Mouse (Mus musculus): ENCODE measurements at regions not wholly inside any gene's neighbourhood (a gene's known extent, or its start where the extent isn't known, plus 50 kb on each side); places are given as distances from the start of the nearest gene placed in this dataset.

DNA sequence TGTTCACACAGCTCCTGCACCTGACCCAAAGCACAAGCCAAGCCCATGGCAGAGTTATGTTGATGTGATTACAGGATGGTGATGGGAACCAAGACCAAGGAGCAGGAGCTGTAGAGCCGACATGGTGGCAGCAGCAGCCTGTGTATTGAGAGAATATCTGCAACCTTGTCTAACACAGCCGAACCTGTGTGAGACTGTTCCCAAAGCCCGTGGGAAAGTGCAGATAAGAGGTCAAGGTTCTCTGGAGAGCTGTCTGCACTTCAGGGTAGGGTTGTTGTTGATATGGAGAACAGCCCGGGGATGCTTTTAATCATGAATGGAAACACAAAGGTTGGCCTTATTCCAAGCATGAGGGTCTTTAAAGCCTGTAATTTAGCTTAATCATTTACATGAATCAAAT is 110.4 kb downstream of the Adra2a start:
- H3K27ac ChIP-seq, result no peak overlapping the region
- 86% methylated on average over 4 of the region's 4 CpGs for WGBS
- no peak for DNase-seq (ENCODE audit: low spot score)
- no peaks in the 10 kb centered on the region for H3K9me3 ChIP-seq (replicated peaks)
- no peaks in the 10 kb centered on the region for H3K4me1 ChIP-seq
- H3K4me3 ChIP-seq, result no peak overlapping the region
- H3K27me3 ChIP-seq (ENCODE audit: low read depth, poor library complexity, severe bottlenecking), result no peaks in the 10 kb centered on the region
- H3K36me3 ChIP-seq, result no peaks in the 10 kb centered on the region

DNA sequence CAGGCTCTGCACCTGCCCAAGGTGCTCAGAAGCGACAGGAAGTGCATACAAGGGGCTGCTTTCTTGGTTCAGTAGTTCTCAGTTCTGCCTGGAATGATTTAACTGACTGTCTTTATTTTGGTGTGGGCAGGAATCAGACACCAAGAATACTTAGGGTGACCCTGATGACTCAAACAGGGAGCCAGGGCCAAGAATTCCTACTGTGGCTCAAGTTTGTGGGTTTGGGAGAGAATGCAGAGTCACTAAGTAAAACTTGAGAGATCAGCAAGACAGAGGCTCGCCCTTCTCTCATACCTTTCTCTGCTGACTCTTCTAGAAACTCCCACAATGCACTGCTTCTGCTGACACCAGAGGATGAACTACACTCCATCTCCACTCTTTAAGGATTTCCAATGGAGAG is 126.4 kb downstream of the Adra2a start:
- Histone ChIP-seq H3K4me3 (no peak overlapping the region), H3K36me3 (no peaks in the 10 kb centered on the region), H3K4me1 (no peaks in the 10 kb centered on the region), H3K27me3 (ENCODE audit: low read depth, poor library complexity, severe bottlenecking) (no peaks in the 10 kb centered on the region), H3K9me3 (replicated peaks) (no peaks in the 10 kb centered on the region), H3K27ac (no peak overlapping the region)
- WGBS, result 48% methylated on average over 2 of the region's 2 CpGs
- DNase-seq (ENCODE audit: low spot score), result no peak

DNA sequence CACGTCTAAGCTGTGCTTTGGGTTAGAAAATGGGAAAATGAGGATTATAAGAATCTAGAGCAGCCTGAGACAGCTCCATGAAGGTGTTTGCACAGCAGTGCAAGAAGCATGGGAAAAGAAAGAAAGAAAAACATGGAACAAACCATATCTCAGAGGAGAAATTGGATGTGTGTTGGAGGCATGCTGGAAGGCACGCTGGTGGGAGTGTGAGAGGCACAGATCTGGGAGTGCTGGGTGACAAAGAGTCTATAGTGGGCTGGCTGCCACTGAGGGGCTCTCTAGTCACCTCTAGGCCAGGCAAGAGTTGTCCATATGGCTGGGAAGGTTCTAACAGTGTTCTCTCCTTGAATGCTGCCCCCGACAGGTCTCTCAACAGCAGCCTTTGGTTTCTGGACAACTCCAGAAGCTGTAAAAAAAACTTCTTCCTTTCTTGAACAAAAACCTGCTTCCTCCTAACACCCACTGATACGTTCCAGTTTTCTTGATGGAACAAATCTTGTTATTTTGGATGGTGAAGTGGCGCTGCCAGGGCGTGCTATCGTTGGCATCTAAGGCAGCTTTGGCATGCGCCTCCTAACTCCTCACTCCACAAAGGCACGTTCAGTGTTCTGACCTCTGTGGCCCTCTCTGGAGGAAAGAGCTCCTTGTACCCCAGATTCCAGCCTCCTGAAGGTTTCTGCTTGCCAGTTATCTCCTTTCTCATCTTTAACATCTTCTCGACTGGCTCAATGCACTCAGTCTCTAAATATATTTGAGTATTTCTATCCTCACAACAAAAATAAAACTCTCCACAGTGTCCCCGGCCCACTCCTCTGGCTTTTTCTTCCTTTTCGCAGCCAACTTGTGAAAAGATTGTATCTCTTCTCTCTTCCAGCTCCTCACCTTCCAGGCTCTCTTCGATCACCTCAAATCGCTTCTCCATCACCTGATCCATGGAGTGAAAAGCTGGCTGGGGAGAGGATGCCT is 130.4 kb downstream of the Adra2a start:
- Histone ChIP-seq H3K4me1 (no peaks in the 10 kb centered on the region), H3K36me3 (no peaks in the 10 kb centered on the region), H3K27me3 (ENCODE audit: low read depth, poor library complexity, severe bottlenecking) (no peaks in the 10 kb centered on the region), H3K9me3 (replicated peaks) (no peaks in the 10 kb centered on the region), H3K27ac (no peak overlapping the region), H3K4me3 (no peak overlapping the region)
- 86% methylated on average over 14 of the region's 14 CpGs for WGBS
- no peak for DNase-seq (ENCODE audit: low spot score)

DNA sequence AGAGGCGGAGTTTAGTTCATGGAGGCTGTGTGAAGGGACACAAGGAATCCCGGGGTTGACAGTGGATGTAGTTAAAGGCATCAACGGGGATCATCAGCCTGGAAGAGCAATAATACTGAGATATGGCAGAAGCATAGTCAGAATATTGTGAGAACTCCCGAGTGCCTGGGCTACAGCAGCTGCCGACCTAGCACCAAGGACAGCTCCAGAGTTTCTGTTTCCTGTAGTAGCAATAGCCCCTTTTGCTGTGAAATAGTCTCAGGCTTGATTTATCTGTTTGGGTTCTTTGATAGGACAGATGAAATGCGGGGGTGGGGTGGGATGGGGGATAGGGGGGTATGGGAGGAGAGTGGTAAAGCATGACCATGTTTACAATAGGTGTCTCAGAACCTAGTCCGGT is 131.8 kb downstream of the Adra2a start:
- Histone ChIP-seq H3K4me1 (no peaks in the 10 kb centered on the region), H3K9me3 (replicated peaks) (no peaks in the 10 kb centered on the region), H3K36me3 (no peaks in the 10 kb centered on the region), H3K27me3 (ENCODE audit: low read depth, poor library complexity, severe bottlenecking) (no peaks in the 10 kb centered on the region), H3K27ac (no peak overlapping the region), H3K4me3 (no peak overlapping the region)
- 44% methylated on average over 7 of the region's 7 CpGs for WGBS
- peak; percentile 64 for DNase-seq (ENCODE audit: low spot score)

DNA sequence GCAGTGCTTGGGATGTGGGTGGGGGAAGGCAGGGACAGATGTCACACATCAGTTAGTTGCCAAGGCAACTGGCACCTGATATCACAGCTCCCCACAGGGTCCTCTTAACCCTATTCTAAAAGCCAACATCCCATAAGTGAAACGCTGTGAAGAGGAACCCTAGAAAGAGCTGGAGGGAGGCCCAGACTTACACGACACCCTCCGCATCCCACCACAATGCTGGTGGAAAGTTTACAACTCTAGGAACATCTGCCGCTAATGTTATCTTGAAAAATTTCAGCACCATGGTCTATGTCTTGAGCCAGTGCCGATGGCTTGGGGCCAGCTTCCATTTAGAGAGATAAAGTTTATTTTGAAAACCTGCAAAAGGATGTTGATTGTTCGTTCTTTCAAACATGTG is 133.5 kb downstream of the Adra2a start:
- 80% methylated on average over 6 of the region's 6 CpGs for WGBS
- H3K27me3 ChIP-seq (ENCODE audit: low read depth, poor library complexity, severe bottlenecking), result no peaks in the 10 kb centered on the region
- H3K4me3 ChIP-seq, result no peak overlapping the region
- H3K27ac ChIP-seq, result no peak overlapping the region
- H3K4me1 ChIP-seq, result no peaks in the 10 kb centered on the region
- no peak for DNase-seq (ENCODE audit: low spot score)
- no peaks in the 10 kb centered on the region for H3K36me3 ChIP-seq
- no peaks in the 10 kb centered on the region for H3K9me3 ChIP-seq (replicated peaks)

DNA sequence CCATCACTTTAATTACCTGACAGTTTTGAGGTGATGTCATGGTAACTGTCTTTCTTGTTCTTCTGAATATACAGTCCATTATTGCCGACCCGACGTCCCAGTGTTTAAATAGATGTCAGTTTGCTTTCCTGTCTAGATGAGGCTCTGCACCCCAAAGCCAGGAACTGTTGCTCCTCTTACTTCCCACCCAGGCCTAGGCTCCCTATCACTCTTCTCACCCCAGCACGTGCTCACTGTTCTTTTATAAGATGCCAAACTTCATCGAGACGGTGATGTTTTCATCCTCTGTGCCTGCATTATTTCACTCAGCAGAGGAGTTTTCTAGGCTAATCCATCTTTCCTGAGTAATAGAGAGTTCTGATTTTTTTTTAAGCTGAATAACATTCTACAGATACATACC is 156.5 kb downstream of the Adra2a start:
- no peak for DNase-seq (ENCODE audit: low spot score)
- H3K4me1 ChIP-seq, result no peaks in the 10 kb centered on the region
- no peak overlapping the region for H3K27ac ChIP-seq
- no peaks in the 10 kb centered on the region for H3K36me3 ChIP-seq
- no peak overlapping the region for H3K4me3 ChIP-seq
- H3K27me3 ChIP-seq (ENCODE audit: low read depth, poor library complexity, severe bottlenecking), result no peaks in the 10 kb centered on the region
- H3K9me3 ChIP-seq (replicated peaks), result no peaks in the 10 kb centered on the region
- 85% methylated on average over 6 of the region's 6 CpGs for WGBS

DNA sequence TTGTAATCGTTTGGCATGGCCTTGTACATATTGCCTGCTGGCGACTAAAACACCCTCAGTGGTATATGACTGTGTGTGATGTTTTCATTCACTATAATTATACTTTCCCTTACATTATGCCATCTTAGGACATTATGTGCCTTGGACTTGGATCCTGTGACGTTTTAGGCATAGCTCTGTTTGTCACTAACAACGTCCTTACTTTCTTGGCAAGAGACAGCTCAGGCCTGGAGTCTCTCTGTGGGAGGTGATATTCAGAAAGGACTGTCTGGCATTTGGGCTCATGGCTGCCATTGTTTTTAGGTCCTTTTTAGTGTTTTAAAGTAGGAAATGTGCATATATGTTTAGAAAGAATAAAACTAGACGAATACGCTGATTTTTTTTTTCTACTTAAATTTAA is 158.5 kb downstream of the Adra2a start:
- no peak overlapping the region for H3K4me3 ChIP-seq
- H3K27me3 ChIP-seq (ENCODE audit: low read depth, poor library complexity, severe bottlenecking), result no peaks in the 10 kb centered on the region
- DNase-seq (ENCODE audit: low spot score), result no peak
- H3K4me1 ChIP-seq, result no peaks in the 10 kb centered on the region
- no peak overlapping the region for H3K27ac ChIP-seq
- H3K9me3 ChIP-seq (replicated peaks), result no peaks in the 10 kb centered on the region
- H3K36me3 ChIP-seq, result no peaks in the 10 kb centered on the region
- WGBS, result 90% methylated on average over 6 of the region's 6 CpGs

DNA sequence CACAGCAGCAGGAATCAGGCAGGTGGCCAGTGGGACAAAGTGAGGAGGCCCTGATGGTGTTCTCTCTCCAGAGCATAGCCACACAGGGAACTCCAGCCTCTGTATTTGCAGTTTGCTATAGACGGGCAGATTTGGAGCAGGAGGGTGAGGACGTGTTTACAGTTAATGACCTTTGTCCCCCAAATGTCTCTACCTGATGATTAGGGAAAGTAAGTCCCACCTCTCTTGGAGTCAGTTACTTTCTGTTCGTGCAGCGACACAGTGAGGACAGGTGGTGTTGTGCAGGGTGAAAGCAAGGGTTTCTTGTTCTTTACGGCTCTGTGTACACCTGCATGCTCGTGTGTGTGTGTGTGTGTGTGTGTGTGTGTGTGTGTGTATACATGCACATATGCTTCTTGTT is 162.9 kb downstream of the Adra2a start:
- DNase-seq (ENCODE audit: low spot score), result no peak
- no peak overlapping the region for H3K4me3 ChIP-seq
- H3K9me3 ChIP-seq (replicated peaks), result no peaks in the 10 kb centered on the region
- WGBS, result 78% methylated on average over 6 of the region's 6 CpGs
- H3K27ac ChIP-seq, result no peak overlapping the region
- no peaks in the 10 kb centered on the region for H3K4me1 ChIP-seq
- H3K27me3 ChIP-seq (ENCODE audit: low read depth, poor library complexity, severe bottlenecking), result no peaks in the 10 kb centered on the region
- H3K36me3 ChIP-seq, result no peaks in the 10 kb centered on the region

DNA sequence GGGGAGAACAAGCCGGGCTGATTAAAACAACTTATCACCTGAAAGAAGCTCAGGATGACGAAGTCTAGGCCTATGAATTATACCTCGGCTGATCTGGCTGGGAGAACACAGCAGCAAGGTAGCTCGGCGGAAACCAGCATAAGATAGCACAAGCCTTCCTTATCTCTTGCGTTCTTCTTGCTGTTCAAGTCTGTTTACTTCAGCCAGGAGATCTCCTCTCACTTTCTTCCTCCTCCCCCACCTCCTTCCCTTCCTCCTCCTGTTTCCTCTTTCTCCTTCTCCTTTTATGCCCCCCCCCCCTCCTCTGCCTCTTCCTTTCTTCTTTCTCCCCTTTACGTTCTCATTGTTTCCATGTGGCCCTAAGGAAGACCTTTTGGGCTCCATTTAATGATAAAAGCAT is 168.2 kb downstream of the Adra2a start:
- no peaks in the 10 kb centered on the region for H3K36me3 ChIP-seq
- H3K9me3 ChIP-seq (replicated peaks), result no peaks in the 10 kb centered on the region
- WGBS, result 87% methylated on average over 7 of the region's 7 CpGs
- no peak for DNase-seq (ENCODE audit: low spot score)
- no peaks in the 10 kb centered on the region for H3K27me3 ChIP-seq (ENCODE audit: low read depth, poor library complexity, severe bottlenecking)
- H3K4me1 ChIP-seq, result no peaks in the 10 kb centered on the region
- no peak overlapping the region for H3K4me3 ChIP-seq
- H3K27ac ChIP-seq, result no peak overlapping the region

DNA sequence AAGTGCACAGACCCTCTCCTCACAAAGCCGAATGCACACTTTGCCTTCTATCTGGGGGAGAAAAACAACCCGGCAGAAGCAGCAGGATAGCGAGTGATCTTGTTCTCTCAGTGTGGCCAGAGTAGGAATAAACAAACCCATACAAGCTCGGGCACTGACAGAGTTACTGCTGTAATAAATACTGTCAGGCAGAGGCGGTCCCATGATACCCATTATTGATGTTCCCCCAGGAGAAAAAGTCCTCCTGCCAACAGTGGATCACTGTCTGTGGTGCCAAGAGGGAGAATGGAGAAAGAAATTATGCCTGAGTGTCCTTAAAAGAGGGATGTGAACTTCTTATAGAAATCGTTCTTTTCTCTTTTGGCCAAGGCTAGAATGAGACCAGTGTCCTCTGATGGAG is 200.2 kb downstream of the Adra2a start:
- no peak for DNase-seq (ENCODE audit: low spot score)
- Histone ChIP-seq H3K27ac (no peak overlapping the region), H3K36me3 (no peaks in the 10 kb centered on the region), H3K27me3 (ENCODE audit: low read depth, poor library complexity, severe bottlenecking) (no peaks in the 10 kb centered on the region), H3K4me1 (no peaks in the 10 kb centered on the region), H3K4me3 (no peak overlapping the region), H3K9me3 (replicated peaks) (no peaks in the 10 kb centered on the region)
- 53% methylated on average over 6 of the region's 6 CpGs for WGBS

DNA sequence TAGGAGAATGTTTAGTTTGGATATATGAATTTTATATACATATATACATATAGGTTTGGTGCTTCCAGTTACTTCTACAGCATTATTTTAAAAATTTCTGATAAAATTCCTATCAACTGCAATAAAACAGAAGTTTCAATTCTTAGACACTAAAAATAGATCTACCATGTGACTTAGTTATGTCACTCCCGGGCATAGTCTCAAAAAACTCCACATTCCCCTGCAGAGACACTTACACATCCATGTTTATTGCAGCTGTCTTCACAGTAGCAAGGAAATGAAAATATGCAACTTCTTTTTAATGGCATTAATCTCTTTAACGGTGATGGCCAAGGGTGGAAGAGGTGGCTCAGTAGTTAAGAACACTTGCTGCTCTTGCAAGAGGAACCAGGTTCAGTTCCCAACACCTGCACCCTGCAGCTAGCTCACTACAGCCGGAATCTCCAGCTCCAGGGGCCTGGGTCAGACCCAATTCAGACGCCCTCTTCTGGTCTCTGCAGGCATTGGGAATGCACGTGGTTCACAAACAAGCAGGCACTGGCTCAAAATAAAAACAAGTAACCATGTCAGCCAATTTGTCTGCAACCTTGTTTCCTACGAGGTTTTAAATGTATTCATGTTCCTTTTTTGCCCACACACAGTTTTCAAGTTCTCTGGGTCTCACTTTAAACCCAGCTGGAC is 204.4 kb downstream of the Adra2a start:
- Histone ChIP-seq H3K9me3 (replicated peaks) (no peaks in the 10 kb centered on the region), H3K4me3 (no peak overlapping the region), H3K4me1 (no peaks in the 10 kb centered on the region), H3K27me3 (ENCODE audit: low read depth, poor library complexity, severe bottlenecking) (no peaks in the 10 kb centered on the region), H3K36me3 (no peaks in the 10 kb centered on the region), H3K27ac (no peak overlapping the region)
- 29% methylated on average over 6 of the region's 6 CpGs for WGBS
- DNase-seq (ENCODE audit: low spot score), result peak; percentile 35

DNA sequence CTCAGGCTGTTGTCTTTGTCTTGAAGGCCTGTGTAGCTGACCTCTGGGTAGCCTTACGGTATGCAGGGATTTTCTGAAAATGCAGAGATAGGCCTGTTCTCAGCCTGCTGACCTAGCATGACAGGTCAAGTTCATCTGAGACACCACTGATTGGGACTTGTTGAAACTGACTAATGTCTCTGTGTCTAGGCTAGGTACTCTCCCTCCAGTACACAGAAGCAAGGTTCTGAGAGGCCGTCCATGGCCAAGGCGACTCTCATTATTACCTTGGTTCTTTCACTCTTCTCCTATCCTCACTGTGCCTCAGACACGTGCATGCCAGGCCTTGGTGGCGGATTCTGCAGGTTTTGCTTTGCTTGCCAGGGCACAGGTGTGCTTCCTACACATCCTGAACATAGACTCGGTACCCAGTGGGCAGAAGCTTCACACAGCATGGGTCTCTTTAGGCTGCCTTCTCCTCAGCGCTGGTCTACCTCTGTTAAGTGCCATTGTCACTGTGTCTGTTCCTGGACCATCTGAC is 208.3 kb downstream of the Adra2a start:
- Histone ChIP-seq H3K9me3 (replicated peaks) (no peaks in the 10 kb centered on the region), H3K27me3 (ENCODE audit: low read depth, poor library complexity, severe bottlenecking) (no peaks in the 10 kb centered on the region), H3K4me3 (no peak overlapping the region), H3K4me1 (no peaks in the 10 kb centered on the region), H3K27ac (no peak overlapping the region), H3K36me3 (no peaks in the 10 kb centered on the region)
- WGBS, result 87% methylated on average over 7 of the region's 7 CpGs
- no peak for DNase-seq (ENCODE audit: low spot score)

DNA sequence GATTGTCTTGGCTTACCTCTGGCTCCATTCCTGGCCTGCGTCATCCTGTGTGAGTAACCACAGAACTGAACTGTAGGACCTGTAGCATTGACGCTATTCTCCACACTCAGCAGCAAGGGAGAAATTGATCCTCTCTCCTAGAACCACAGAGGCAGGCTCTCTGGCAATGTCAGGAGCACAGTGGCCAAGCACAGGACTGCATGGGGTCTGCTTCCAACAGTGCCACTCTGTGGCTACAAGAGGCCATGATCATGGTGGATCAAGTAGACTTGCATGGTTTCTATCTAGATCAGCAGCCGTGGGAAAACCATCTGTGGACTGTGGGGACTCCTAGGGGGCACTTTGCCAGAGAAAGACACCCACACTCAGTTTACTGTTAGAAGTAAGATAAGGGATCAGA is 213.9 kb downstream of the Adra2a start:
- DNase-seq (ENCODE audit: low spot score), result no peak
- Histone ChIP-seq H3K4me1 (0 out of 2 replicates have a peak, but pooled peaks cover 9% of the 10 kb centered on the region), H3K27me3 (ENCODE audit: low read depth, poor library complexity, severe bottlenecking) (no peaks in the 10 kb centered on the region), H3K36me3 (no peaks in the 10 kb centered on the region), H3K4me3 (no peak overlapping the region), H3K27ac (no peak overlapping the region), H3K9me3 (replicated peaks) (no peaks in the 10 kb centered on the region)
- WGBS, result 93% methylated on average over 3 of the region's 3 CpGs

All from limb, embryonic 10.5 days (tissue).